Mouse (Mus musculus) C2C12 (cell line): ENCODE results near the gene Isyna1.
A peak's percentile ranks its signal among the peaks of the same experiment; 100 is the strongest.

Experiments
- CTCF ChIP-seq: IDR thresholded peaks from one replicate; pipeline ENCODE4 v1.5.1; 2011; ENCODE audit not compliant: control insufficient read depth, insufficient read depth, insufficient read length
- FOSL1 ChIP-seq: IDR thresholded peaks from one replicate; pipeline ENCODE4 v1.8.0; 2011; ENCODE audit warnings: mild to moderate bottlenecking, low read length; ENCODE audit not compliant: poor library complexity, insufficient read depth, severe bottlenecking
- MYOD1 ChIP-seq: IDR thresholded peaks from one replicate; pipeline ENCODE4 v1.6.1; 2011; ENCODE audit warnings: low read depth; ENCODE audit not compliant: control insufficient read depth, insufficient read length
- MYOG ChIP-seq: IDR thresholded peaks from one replicate; pipeline ENCODE4 v1.6.1; 2011; ENCODE audit not compliant: control insufficient read depth, insufficient read length; ENCODE audit errors: extremely low read depth

- peak; percentile 90 for TF ChIP-seq CTCF
- TF ChIP-seq MYOD1, result no peak
- TF ChIP-seq MYOG, result no peak
- TF ChIP-seq FOSL1, result no peak
Observed at GRCm38 (mm10) chr8:70610796-70611771, 16.9 kb downstream of the Isyna1 start.
